Mouse (Mus musculus): Measurements from ENCODE around the gene Myb. TPM values are rescaled to one million over a fixed set of nuclear protein-coding genes. Genes with fewer than 3 reads are reported as not detected.

Myb gene
- polyA plus RNA-seq, 1 experiment from 2014 or later: 2.9 TPM

GRCm38 (mm10) chr10:21105206-21105605, 55.6 kb downstream of the Myb start:
- Histone ChIP-seq H3K4me1 (replicated peaks; ENCODE audit: control insufficient read depth, insufficient read depth, low read length) (no peaks in the 10 kb centered on the region), H3K27me3 (replicated peaks; ENCODE audit: control insufficient read depth, insufficient read depth, low read length) (no peaks in the 10 kb centered on the region), H3K9ac (ENCODE audit: low read depth, low read length) (no peak overlapping the region), H3K36me3 (ENCODE audit: control insufficient read depth, insufficient read depth) (no peaks in the 10 kb centered on the region), H3K4me3 (ENCODE audit: low read depth, low read length) (no peak overlapping the region), H3K9me3 (ENCODE audit: control insufficient read depth) (no peaks in the 10 kb centered on the region), H3K4me2 (replicated peaks; ENCODE audit: low read depth) (no peak overlapping the region), H3K27ac (ENCODE audit: low read depth, low read length) (no peak overlapping the region)
- ATAC-seq: no peak
- 84% methylated on average over 2 of the region's 2 CpGs for WGBS
- TF ChIP-seq CTCF (IDR thresholded peaks at IDR 0.05; ENCODE audit: low read depth): no peak

- no peaks in the 10 kb centered on the region for H3K4me1 ChIP-seq (replicated peaks; ENCODE audit: control insufficient read depth, insufficient read depth, low read length)
- WGBS: 77% methylated on average over 7 of the region's 7 CpGs
- no peaks in the 10 kb centered on the region for H3K36me3 ChIP-seq (ENCODE audit: control insufficient read depth, insufficient read depth)
- H3K27ac ChIP-seq (ENCODE audit: low read depth, low read length): no peak overlapping the region
- no peak overlapping the region for H3K4me2 ChIP-seq (replicated peaks; ENCODE audit: low read depth)
- H3K27me3 ChIP-seq (replicated peaks; ENCODE audit: control insufficient read depth, insufficient read depth, low read length): no peaks in the 10 kb centered on the region
- no peak overlapping the region for H3K9ac ChIP-seq (ENCODE audit: low read depth, low read length)
- H3K4me3 ChIP-seq (ENCODE audit: low read depth, low read length): no peak overlapping the region
- H3K9me3 ChIP-seq (ENCODE audit: control insufficient read depth): no peaks in the 10 kb centered on the region
- no peak for ATAC-seq
- TF ChIP-seq CTCF (IDR thresholded peaks at IDR 0.05; ENCODE audit: low read depth): no peak
Observed at GRCm38 (mm10) chr10:21102689-21103088, 58.1 kb downstream of the Myb start.

- H3K4me2 ChIP-seq (replicated peaks; ENCODE audit: low read depth): no peak overlapping the region
- 35% methylated on average over 4 of the region's 4 CpGs for WGBS
- no peaks in the 10 kb centered on the region for H3K36me3 ChIP-seq (ENCODE audit: control insufficient read depth, insufficient read depth)
- TF ChIP-seq CTCF (IDR thresholded peaks at IDR 0.05; ENCODE audit: low read depth): no peak
- H3K4me1 ChIP-seq (replicated peaks; ENCODE audit: control insufficient read depth, insufficient read depth, low read length): no peaks in the 10 kb centered on the region
- no peaks in the 10 kb centered on the region for H3K27me3 ChIP-seq (replicated peaks; ENCODE audit: control insufficient read depth, insufficient read depth, low read length)
- H3K4me3 ChIP-seq (ENCODE audit: low read depth, low read length): no peak overlapping the region
- peak; percentile 76 for ATAC-seq
- no peak overlapping the region for H3K27ac ChIP-seq (ENCODE audit: low read depth, low read length)
- no peak overlapping the region for H3K9ac ChIP-seq (ENCODE audit: low read depth, low read length)
- H3K9me3 ChIP-seq (ENCODE audit: control insufficient read depth): no peaks in the 10 kb centered on the region
Observed at GRCm38 (mm10) chr10:21101948-21102347, 58.8 kb downstream of the Myb start.

- WGBS: 44% methylated on average over 9 of the region's 9 CpGs
- H3K27me3 ChIP-seq (replicated peaks; ENCODE audit: control insufficient read depth, insufficient read depth, low read length): no peaks in the 10 kb centered on the region
- H3K9ac ChIP-seq (ENCODE audit: low read depth, low read length): no peak overlapping the region
- no peak overlapping the region for H3K4me2 ChIP-seq (replicated peaks; ENCODE audit: low read depth)
- TF ChIP-seq CTCF (IDR thresholded peaks at IDR 0.05; ENCODE audit: low read depth): no peak
- H3K9me3 ChIP-seq (ENCODE audit: control insufficient read depth): no peaks in the 10 kb centered on the region
- H3K27ac ChIP-seq (ENCODE audit: low read depth, low read length): no peak overlapping the region
- H3K4me3 ChIP-seq (ENCODE audit: low read depth, low read length): no peak overlapping the region
- no peaks in the 10 kb centered on the region for H3K4me1 ChIP-seq (replicated peaks; ENCODE audit: control insufficient read depth, insufficient read depth, low read length)
- ATAC-seq: no peak
- no peaks in the 10 kb centered on the region for H3K36me3 ChIP-seq (ENCODE audit: control insufficient read depth, insufficient read depth)
Observed at GRCm38 (mm10) chr10:21100646-21101249, 60.0 kb downstream of the Myb start.

GRCm38 (mm10) chr10:21099515-21099914, 61.3 kb downstream of the Myb start:
- Histone ChIP-seq H3K9me3 (ENCODE audit: control insufficient read depth) (no peaks in the 10 kb centered on the region), H3K36me3 (ENCODE audit: control insufficient read depth, insufficient read depth) (no peaks in the 10 kb centered on the region), H3K4me1 (replicated peaks; ENCODE audit: control insufficient read depth, insufficient read depth, low read length) (no peaks in the 10 kb centered on the region), H3K4me3 (ENCODE audit: low read depth, low read length) (no peak overlapping the region), H3K4me2 (replicated peaks; ENCODE audit: low read depth) (no peak overlapping the region), H3K27me3 (replicated peaks; ENCODE audit: control insufficient read depth, insufficient read depth, low read length) (no peaks in the 10 kb centered on the region), H3K9ac (ENCODE audit: low read depth, low read length) (no peak overlapping the region), H3K27ac (ENCODE audit: low read depth, low read length) (no peak overlapping the region)
- TF ChIP-seq CTCF (IDR thresholded peaks at IDR 0.05; ENCODE audit: low read depth): no peak
- ATAC-seq: no peak
- WGBS: 61% methylated on average over 7 of the region's 7 CpGs

GRCm38 (mm10) chr10:21095541-21095940, 65.2 kb downstream of the Myb start:
- Histone ChIP-seq H3K36me3 (ENCODE audit: control insufficient read depth, insufficient read depth) (no peaks in the 10 kb centered on the region), H3K27me3 (replicated peaks; ENCODE audit: control insufficient read depth, insufficient read depth, low read length) (no peaks in the 10 kb centered on the region), H3K27ac (ENCODE audit: low read depth, low read length) (no peak overlapping the region), H3K4me3 (ENCODE audit: low read depth, low read length) (no peak overlapping the region), H3K9ac (ENCODE audit: low read depth, low read length) (no peak overlapping the region), H3K4me1 (replicated peaks; ENCODE audit: control insufficient read depth, insufficient read depth, low read length) (peaks cover 5% of the 10 kb centered on the region; the same call in 1 of the 2 replicates), H3K4me2 (replicated peaks; ENCODE audit: low read depth) (no peak overlapping the region), H3K9me3 (ENCODE audit: control insufficient read depth) (no peaks in the 10 kb centered on the region)
- no peak for ATAC-seq
- TF ChIP-seq CTCF (IDR thresholded peaks at IDR 0.05; ENCODE audit: low read depth): no peak
- WGBS: 89% methylated on average over 14 of the region's 14 CpGs
